Mouse (Mus musculus): ENCODE measurements around the gene Vwa8. TPM values are rescaled to one million over a fixed set of nuclear protein-coding genes. Genes with fewer than 3 reads are reported as not detected.
A peak's percentile ranks its signal among the peaks of the same experiment; 100 is the strongest.

Vwa8 gene
- polyA plus RNA-seq, 1 experiment from 2014 or later, result 15.5 TPM

DNA sequence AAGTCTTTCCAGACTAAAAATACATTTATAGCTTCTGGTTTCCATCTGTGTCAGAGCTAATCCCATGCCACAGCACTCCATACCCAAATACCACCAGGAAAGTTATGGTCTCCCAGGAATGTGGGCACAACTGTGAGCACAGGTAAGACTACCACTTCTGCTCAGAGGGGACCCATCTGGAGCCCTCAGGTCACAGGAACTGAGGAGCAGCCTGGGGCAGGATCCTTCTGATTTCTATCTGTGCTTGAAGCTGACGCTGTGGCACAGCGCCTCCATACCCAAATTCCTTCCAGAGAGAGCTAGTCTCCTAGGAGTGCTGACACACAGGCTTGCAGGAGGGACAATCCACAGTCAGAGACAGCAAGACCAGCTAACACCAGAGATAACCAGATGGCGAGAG is 361.0 kb downstream of the Vwa8 start:
- no peak overlapping the region for H3K4me3 ChIP-seq
- H3K9me3 ChIP-seq (replicated peaks), result no peaks in the 10 kb centered on the region
- H3K36me3 ChIP-seq, result no peaks in the 10 kb centered on the region
- H3K27ac ChIP-seq, result no peak overlapping the region
- ATAC-seq (replicated peaks; ENCODE audit: insufficient number of reproducible peaks, insufficient read depth, low FRiP score, low read depth), result no peak
- no peak overlapping the region for H3K9ac ChIP-seq
- no peak overlapping the region for H3K4me2 ChIP-seq
- no peaks in the 10 kb centered on the region; the same call in 1 of the 2 replicates for H3K4me1 ChIP-seq (replicated peaks)
- no peaks in the 10 kb centered on the region for H3K27me3 ChIP-seq
- 72% methylated on average over 3 of the region's 3 CpGs for WGBS

DNA sequence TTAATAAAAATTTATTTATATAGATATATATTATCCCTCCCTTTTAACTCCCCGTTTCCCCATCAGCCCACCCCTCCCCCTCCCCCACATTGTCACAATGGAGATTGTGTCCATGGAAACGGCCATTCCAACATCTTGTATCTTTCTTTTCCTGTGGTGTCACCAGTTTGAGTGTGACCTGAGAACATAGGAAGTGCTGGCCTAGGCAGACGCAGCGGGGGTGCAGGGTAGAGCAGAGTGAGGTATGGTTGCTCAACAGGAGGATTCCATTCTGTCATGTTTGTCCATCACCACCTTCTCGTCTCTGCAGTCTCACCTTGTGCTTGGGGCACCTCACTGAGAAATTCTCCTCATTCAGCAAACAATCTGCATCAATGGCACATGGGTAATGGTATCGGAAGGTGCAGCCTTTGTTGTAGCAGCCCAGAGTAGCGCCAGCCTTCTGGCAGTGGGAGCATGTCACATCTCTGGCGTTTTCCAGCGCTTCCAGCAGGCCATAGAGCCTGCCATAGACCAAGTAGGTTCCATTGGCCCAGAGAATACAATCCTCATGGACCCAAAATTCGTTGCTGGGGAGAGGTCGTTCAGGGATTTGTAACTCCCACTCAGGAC is 363.6 kb downstream of the Vwa8 start:
- 69% methylated on average over 11 of the region's 11 CpGs for WGBS
- H3K9me3 ChIP-seq (replicated peaks), result no peaks in the 10 kb centered on the region
- 0 out of 2 replicates have a peak, but pooled peaks have one; percentile 35 for ATAC-seq (replicated peaks; ENCODE audit: insufficient number of reproducible peaks, insufficient read depth, low FRiP score, low read depth)

DNA sequence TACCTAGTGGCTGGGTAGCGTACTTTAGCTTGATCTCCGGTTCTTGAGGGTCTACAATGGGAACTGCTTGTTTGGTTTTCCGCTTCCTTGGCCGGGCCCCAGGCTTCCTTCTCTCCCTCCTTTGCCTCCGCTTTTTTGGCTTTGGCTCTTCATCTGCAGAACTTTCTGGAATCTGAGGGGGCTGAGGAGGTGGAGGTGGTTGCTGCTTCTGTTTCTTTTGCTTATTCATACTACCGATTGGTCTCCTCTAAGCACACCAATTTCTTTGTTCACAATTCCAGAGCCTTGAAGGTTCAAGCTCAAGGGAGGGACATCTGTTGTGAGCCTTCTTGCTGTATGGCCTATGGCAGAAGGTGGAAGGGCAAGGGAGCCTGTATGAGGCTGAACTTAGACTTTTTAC is 365.3 kb downstream of the Vwa8 start:
- Histone ChIP-seq H3K4me3 (no peak overlapping the region), H3K4me1 (replicated peaks) (no peaks in the 10 kb centered on the region; the same call in 1 of the 2 replicates), H3K27me3 (0 out of 2 replicates have a peak, but pooled peaks cover 5% of the 10 kb centered on the region), H3K9me3 (replicated peaks) (no peaks in the 10 kb centered on the region), H3K4me2 (no peak overlapping the region), H3K27ac (no peak overlapping the region), H3K36me3 (no peaks in the 10 kb centered on the region), H3K9ac (no peak overlapping the region)
- WGBS, result 86% methylated on average over 6 of the region's 6 CpGs
- no peak for ATAC-seq (replicated peaks; ENCODE audit: insufficient number of reproducible peaks, insufficient read depth, low FRiP score, low read depth)

More for the DNA sequence above, 363.6 kb downstream of the Vwa8 start:
- H3K4me1 ChIP-seq (replicated peaks), result no peaks in the 10 kb centered on the region; the same call in 1 of the 2 replicates
- no peak overlapping the region for H3K4me3 ChIP-seq
- no peak overlapping the region for H3K4me2 ChIP-seq
- no peak overlapping the region for H3K9ac ChIP-seq
- no peaks in the 10 kb centered on the region for H3K27me3 ChIP-seq
- H3K27ac ChIP-seq, result no peak overlapping the region
- H3K36me3 ChIP-seq, result no peaks in the 10 kb centered on the region

DNA sequence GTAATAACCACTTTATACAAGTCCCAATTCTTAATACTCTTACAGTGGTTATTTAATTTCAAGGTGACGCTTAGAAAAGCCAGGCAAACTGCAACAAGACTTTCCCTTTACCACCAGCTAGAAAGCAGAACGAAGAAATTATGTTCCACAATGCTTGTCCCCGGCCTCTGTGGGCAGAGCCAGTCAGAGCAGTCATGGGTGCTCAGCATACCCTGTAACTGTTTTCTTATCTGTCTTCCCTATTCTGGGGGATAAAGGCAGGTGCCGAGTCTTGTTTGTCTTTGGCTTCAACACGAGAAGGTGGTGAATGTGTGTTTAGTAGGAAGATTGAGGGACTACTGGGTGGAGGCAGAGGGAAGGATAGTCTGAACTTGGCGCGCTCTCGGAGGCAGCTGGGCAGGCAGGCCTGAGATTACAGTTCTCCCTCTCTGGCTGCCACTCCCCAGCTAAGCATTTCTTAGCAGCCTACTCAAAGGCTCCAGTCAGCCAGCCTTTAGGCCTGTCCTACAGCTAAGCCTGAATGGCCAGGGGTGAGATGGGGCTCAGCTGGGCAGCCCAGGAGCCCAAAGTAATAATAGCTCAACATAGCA is 365.9 kb downstream of the Vwa8 start:
- 55% methylated on average over 8 of the region's 8 CpGs for WGBS
- no peak overlapping the region for H3K4me2 ChIP-seq
- no peaks in the 10 kb centered on the region for H3K9me3 ChIP-seq (replicated peaks)
- no peaks in the 10 kb centered on the region; the same call in 1 of the 2 replicates for H3K4me1 ChIP-seq (replicated peaks)
- H3K4me3 ChIP-seq, result no peak overlapping the region
- H3K9ac ChIP-seq, result no peak overlapping the region
- H3K27ac ChIP-seq, result no peak overlapping the region
- no peak for ATAC-seq (replicated peaks; ENCODE audit: insufficient number of reproducible peaks, insufficient read depth, low FRiP score, low read depth)
- no peaks in the 10 kb centered on the region for H3K36me3 ChIP-seq
- peaks cover 12% of the 10 kb centered on the region; the same call in 1 of the 2 replicates for H3K27me3 ChIP-seq

DNA sequence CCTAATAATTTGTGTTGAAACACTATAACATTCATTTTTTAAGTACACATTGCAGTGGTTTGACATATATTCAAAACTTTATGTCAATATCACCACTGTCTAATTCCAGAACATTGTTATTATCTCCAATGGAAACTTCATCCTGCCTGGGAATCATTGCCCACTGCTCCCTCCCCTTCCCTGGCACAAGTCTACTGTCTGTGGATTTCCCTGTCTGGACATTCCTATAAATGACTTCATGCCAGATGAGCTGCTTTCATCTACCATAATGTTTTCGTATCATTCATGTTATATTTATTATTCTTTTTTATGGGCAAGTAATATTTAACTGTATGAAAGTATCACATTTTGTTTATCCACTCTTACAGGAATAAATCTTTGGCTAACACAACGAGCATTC is 367.5 kb downstream of the Vwa8 start:
- Histone ChIP-seq H3K36me3 (no peaks in the 10 kb centered on the region), H3K9me3 (replicated peaks) (no peaks in the 10 kb centered on the region), H3K4me3 (no peak overlapping the region), H3K27me3 (peaks cover 14% of the 10 kb centered on the region), H3K9ac (no peak overlapping the region), H3K4me2 (no peak overlapping the region), H3K27ac (no peak overlapping the region), H3K4me1 (replicated peaks) (no peaks in the 10 kb centered on the region; the same call in 1 of the 2 replicates)
- ATAC-seq (replicated peaks; ENCODE audit: insufficient number of reproducible peaks, insufficient read depth, low FRiP score, low read depth), result no peak
- 74% methylated on average over 2 of the region's 2 CpGs for WGBS

DNA sequence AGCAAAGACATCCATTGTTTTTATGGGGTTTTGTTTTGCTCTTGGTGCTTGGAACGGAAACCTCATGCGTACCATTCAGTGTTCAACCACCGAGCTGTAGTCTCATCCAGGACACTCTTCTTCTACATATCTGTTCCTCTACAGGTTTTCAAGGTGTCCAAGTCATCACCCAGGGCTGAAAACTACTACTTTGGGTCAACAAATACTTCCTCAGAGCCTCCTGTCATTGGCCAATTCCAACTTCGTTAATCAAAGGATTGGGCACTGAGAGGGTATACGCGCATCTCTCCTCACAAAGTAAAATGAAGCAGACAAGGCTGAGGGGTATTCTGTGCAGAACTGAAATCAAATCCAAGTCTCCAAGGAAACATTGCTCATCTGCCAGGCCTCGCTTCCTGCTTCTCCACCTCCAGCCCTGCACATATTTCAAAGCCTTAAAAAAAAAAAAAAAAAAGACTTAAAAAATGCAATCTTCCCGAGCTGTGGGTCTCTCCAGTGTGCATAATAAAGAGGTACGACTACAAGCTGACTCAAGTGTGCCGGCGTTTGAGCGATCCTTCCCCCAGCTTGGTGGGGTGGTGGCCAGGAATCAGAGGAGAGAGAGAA is 374.7 kb downstream of the Vwa8 start:
- Histone ChIP-seq H3K9me3 (replicated peaks) (no peaks in the 10 kb centered on the region), H3K9ac (no peak overlapping the region), H3K36me3 (no peaks in the 10 kb centered on the region), H3K4me3 (no peak overlapping the region), H3K27me3 (peaks cover 46% of the 10 kb centered on the region), H3K4me2 (no peak overlapping the region), H3K27ac (no peak overlapping the region), H3K4me1 (replicated peaks) (peaks cover 13% of the 10 kb centered on the region)
- WGBS, result 83% methylated on average over 12 of the region's 12 CpGs
- no peak for ATAC-seq (replicated peaks; ENCODE audit: insufficient number of reproducible peaks, insufficient read depth, low FRiP score, low read depth)

DNA sequence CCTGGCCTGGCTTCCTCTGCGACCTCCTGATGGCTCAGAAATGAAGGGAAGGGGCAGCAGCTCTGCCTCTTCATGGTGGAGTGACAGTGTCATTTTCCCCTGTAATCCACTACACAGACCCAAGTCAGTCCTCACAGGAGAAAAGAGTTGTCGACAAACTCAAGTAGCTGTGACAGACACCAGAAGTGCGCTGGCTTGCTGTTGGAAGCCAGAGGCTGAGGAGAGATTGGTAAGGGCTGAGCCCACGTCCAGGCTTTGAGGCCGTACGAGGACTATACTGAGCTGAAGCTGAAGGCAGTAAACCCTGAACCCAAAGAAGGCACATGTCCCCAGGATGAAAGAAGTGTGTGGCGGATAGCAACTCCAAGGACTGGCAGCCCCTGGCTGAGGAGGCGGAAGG is 376.6 kb downstream of the Vwa8 start:
- Histone ChIP-seq H3K27me3 (peaks cover 41% of the 10 kb centered on the region), H3K4me2 (peak overlapping the region; percentile 19; the same call in 1 of the 2 replicates)

DNA sequence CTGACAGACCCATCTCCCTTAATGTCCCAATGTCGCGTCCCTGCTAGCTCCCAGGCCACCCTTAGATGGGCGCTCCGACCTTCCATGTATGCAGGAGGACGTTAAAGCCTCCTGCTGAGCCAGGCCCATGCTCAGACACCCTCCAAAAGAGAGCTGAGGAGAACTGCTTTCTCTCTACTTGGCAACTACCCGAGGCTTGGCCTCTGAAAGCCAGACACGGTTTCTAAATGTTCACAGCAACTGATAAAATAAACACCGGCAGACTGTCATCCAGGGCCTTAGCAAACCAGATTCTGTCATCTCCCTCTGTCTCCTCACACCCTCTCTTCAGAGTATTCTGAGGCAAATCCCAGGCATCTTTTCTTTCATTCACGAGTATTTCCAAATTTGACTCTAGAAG is 377.2 kb downstream of the Vwa8 start:
- Histone ChIP-seq H3K27me3 (peaks cover 41% of the 10 kb centered on the region), H3K36me3 (no peaks in the 10 kb centered on the region), H3K27ac (peak overlapping the region; percentile 42), H3K4me3 (no peak overlapping the region), H3K9me3 (replicated peaks) (no peaks in the 10 kb centered on the region), H3K4me1 (replicated peaks) (peaks cover 13% of the 10 kb centered on the region), H3K9ac (no peak overlapping the region), H3K4me2 (peak overlapping the region; percentile 19; the same call in 1 of the 2 replicates)
- WGBS, result 39% methylated on average over 9 of the region's 9 CpGs
- no peak for ATAC-seq (replicated peaks; ENCODE audit: insufficient number of reproducible peaks, insufficient read depth, low FRiP score, low read depth)

More for the DNA sequence above, 376.6 kb downstream of the Vwa8 start:
- Histone ChIP-seq H3K36me3 (no peaks in the 10 kb centered on the region), H3K9ac (no peak overlapping the region), H3K9me3 (replicated peaks) (no peaks in the 10 kb centered on the region), H3K4me3 (no peak overlapping the region), H3K4me1 (replicated peaks) (peaks cover 13% of the 10 kb centered on the region), H3K27ac (peak overlapping the region; percentile 42)
- 43% methylated on average over 8 of the region's 8 CpGs for WGBS
- peak; percentile 83 for ATAC-seq (replicated peaks; ENCODE audit: insufficient number of reproducible peaks, insufficient read depth, low FRiP score, low read depth)

DNA sequence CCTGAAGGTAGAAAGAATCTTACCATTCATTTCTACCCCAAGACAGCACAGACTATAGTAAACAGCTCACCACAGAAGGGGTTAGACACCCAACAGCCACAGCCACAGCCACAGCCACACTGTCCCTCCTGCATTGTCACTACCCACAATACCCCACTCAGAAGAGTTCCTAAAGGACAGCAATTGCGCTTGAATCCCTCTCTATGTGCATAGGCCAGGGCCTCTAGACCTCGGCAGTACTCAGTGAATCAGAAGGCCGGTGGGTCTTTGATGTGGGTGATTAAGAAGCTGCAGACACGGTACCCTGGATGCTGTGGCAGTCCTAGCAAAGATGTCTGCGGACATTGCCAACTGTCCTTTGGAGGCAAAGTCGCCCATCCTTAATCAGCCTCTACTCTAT is 377.9 kb downstream of the Vwa8 start:
- WGBS, result 86% methylated on average over 6 of the region's 6 CpGs
- no peak overlapping the region for H3K4me3 ChIP-seq
- 0 out of 2 replicates have a peak, but pooled peaks have one; percentile 5 for ATAC-seq (replicated peaks; ENCODE audit: insufficient number of reproducible peaks, insufficient read depth, low FRiP score, low read depth)

DNA sequence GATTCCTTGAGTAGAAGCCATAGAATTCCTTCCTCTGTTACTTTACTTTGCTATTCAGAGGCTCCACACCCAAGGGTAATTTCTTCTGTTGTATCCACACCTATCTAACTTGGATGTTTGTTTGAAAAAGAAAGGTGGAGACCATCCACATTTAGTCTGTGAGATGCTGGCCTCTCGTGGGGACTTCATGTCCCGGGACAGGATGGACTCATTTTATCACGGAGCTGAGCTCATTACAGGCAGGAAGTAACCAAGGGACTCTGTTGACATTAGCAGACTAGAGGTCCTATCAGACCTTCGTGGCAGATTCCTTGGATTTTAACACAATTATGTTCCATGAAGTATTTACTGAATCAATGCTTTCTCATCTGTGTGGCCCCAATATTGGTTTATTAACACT is 379.1 kb downstream of the Vwa8 start:
- ATAC-seq (replicated peaks; ENCODE audit: insufficient number of reproducible peaks, insufficient read depth, low FRiP score, low read depth), result no peak

More for the DNA sequence above, 377.9 kb downstream of the Vwa8 start:
- H3K9ac ChIP-seq, result no peak overlapping the region
- H3K27me3 ChIP-seq, result peaks cover 43% of the 10 kb centered on the region
- H3K4me2 ChIP-seq, result no peak overlapping the region
- H3K4me1 ChIP-seq (replicated peaks), result peaks cover 13% of the 10 kb centered on the region
- H3K36me3 ChIP-seq, result no peaks in the 10 kb centered on the region
- no peaks in the 10 kb centered on the region for H3K9me3 ChIP-seq (replicated peaks)
- H3K27ac ChIP-seq, result no peak overlapping the region

DNA sequence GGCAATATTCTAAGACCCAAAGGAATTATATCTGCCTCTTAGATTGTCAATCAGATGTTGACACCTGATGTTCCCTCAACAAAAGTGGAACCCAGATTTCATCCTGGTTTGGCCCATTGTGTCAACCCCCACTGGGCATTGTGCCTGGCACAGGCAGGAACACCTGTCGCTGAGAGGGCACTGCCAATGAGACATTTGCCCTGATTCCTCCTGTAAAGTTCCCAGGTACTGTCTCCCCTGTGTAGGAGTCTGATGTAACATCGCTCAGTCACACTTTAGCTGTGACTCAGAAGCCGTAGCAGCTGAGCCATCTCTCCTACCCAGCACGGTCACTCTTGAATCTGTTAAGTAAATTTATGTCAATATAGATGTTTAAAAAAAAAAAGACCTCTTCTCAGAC is 382.8 kb downstream of the Vwa8 start:
- H3K27me3 ChIP-seq, result peaks cover 35% of the 10 kb centered on the region
- H3K27ac ChIP-seq, result no peak overlapping the region
- no peaks in the 10 kb centered on the region for H3K9me3 ChIP-seq (replicated peaks)
- H3K4me3 ChIP-seq, result no peak overlapping the region
- no peak overlapping the region for H3K9ac ChIP-seq
- no peak overlapping the region for H3K4me2 ChIP-seq
- H3K4me1 ChIP-seq (replicated peaks), result no peaks in the 10 kb centered on the region
- H3K36me3 ChIP-seq, result no peaks in the 10 kb centered on the region
- WGBS, result 81% methylated on average over 4 of the region's 4 CpGs
- no peak for ATAC-seq (replicated peaks; ENCODE audit: insufficient number of reproducible peaks, insufficient read depth, low FRiP score, low read depth)

More for the DNA sequence above, 379.1 kb downstream of the Vwa8 start:
- no peak overlapping the region for H3K4me3 ChIP-seq
- H3K27me3 ChIP-seq, result peaks cover 43% of the 10 kb centered on the region
- no peak overlapping the region for H3K4me2 ChIP-seq
- peaks cover 13% of the 10 kb centered on the region for H3K4me1 ChIP-seq (replicated peaks)
- no peak overlapping the region for H3K27ac ChIP-seq
- no peak overlapping the region for H3K9ac ChIP-seq
- H3K36me3 ChIP-seq, result no peaks in the 10 kb centered on the region
- no peaks in the 10 kb centered on the region for H3K9me3 ChIP-seq (replicated peaks)
- 42% methylated on average over 4 of the region's 4 CpGs for WGBS

Measured in heart, embryonic 15.5 days (tissue).